ENCODE assay signal across 28 mouse cellular contexts in the genomic region with DNA sequence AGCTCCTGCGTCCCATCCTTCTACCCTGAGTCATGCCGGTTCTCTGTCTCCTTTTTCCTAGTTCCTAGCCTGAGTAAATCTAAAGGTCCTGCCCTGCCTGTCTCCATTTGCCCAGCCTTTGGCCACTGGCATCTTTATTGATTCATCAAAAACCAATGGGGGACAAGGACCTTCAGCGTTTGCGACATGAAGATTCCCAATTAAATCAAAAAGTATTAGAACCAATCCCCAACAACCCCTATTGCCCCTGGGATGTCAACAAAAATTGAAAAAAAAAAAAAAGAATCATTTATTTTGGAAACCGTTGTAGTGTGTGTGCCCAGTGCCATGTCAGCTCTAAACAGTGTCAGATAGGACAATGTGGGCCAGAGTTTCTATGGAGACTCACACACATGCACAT.
"Had no signal": no experiment of that assay in that cellular context is flagged by ENCODE, and none has a peak within 500 bp of the region (broad histone marks: within the 10 kb centered on the region; RNA-seq: fewer than 3 reads in every experiment).

No protein-coding gene starts in this region.

- DNase-seq: cerebellum, adult 8-10 months; cerebellum, adult 9-10 months; cerebellum, adult 9-11 months; cerebellum, postnatal 10 days; cerebellum, postnatal 14 days; cerebellum, postnatal 25 days; cerebellum, postnatal 36 days; embryo, embryonic 11 days; forebrain, postnatal 0 days; gastrocnemius, adult 2 months; gastrocnemius, postnatal 10 days; gastrocnemius, postnatal 14 days; gastrocnemius, postnatal 25 days; gastrocnemius, postnatal 36 days; heart, adult 11 months; heart, adult 18-20 months; heart, adult 2 months had no signal

- H3K4me3 ChIP-seq: embryonic facial prominence, embryonic 10.5 days; embryonic facial prominence, embryonic 12.5 days; embryonic facial prominence, embryonic 13.5 days; embryonic facial prominence, embryonic 15.5 days; erythroblast, embryonic 14.5 days; forebrain, embryonic 10.5 days; forebrain, embryonic 12.5 days; forebrain, embryonic 13.5 days; forebrain, embryonic 15.5 days; gastrocnemius, adult 2 months; heart, adult 2 months had no signal

- H3K9ac ChIP-seq: embryonic facial prominence, embryonic 12.5 days; embryonic facial prominence, embryonic 13.5 days; embryonic facial prominence, embryonic 15.5 days; forebrain, embryonic 12.5 days; forebrain, embryonic 13.5 days; forebrain, embryonic 15.5 days; forebrain, postnatal 0 days had no signal

- H3K4me2 ChIP-seq: embryonic facial prominence, embryonic 12.5 days; embryonic facial prominence, embryonic 13.5 days; embryonic facial prominence, embryonic 15.5 days; forebrain, embryonic 12.5 days; forebrain, embryonic 13.5 days; forebrain, embryonic 15.5 days had no signal

- H3K4me1 ChIP-seq: embryonic facial prominence, embryonic 12.5 days; embryonic facial prominence, embryonic 13.5 days; embryonic facial prominence, embryonic 15.5 days; forebrain, embryonic 12.5 days; forebrain, embryonic 13.5 days; forebrain, embryonic 15.5 days had no signal

- H3K27ac ChIP-seq: embryonic facial prominence, embryonic 10.5 days; embryonic facial prominence, embryonic 12.5 days; embryonic facial prominence, embryonic 13.5 days; embryonic facial prominence, embryonic 15.5 days; forebrain, embryonic 10.5 days; forebrain, embryonic 12.5 days; forebrain, embryonic 13.5 days; forebrain, embryonic 15.5 days; gastrocnemius, adult 2 months; heart, adult 2 months had no signal

- H3K36me3 ChIP-seq: embryonic facial prominence, embryonic 12.5 days; embryonic facial prominence, embryonic 13.5 days; embryonic facial prominence, embryonic 15.5 days; forebrain, embryonic 12.5 days; forebrain, embryonic 15.5 days had no signal

- ATAC-seq: forebrain, embryonic 13.5 days; forebrain, embryonic 14.5 days; forebrain, embryonic 15.5 days; forebrain, embryonic 16.5 days; forebrain, postnatal 0 days had no signal

- H3K9me3 ChIP-seq: embryonic facial prominence, embryonic 10.5 days; embryonic facial prominence, embryonic 12.5 days; embryonic facial prominence, embryonic 13.5 days; embryonic facial prominence, embryonic 15.5 days; forebrain, embryonic 10.5 days; forebrain, embryonic 13.5 days; forebrain, embryonic 15.5 days had no signal

- H3K27me3 ChIP-seq: embryonic facial prominence, embryonic 12.5 days; embryonic facial prominence, embryonic 13.5 days; embryonic facial prominence, embryonic 15.5 days; forebrain, embryonic 12.5 days; forebrain, embryonic 13.5 days; forebrain, embryonic 15.5 days had no signal
